Mouse (Mus musculus) neutrophil, adult 5-6 weeks (primary cell): ENCODE measurements around the gene Taar7d. TPM values are rescaled to one million over a fixed set of nuclear protein-coding genes. Genes with fewer than 3 reads are reported as not detected.
A peak's percentile ranks its signal among the peaks of the same experiment; 100 is the strongest.
"Not testable (repeated sequence)": the region's sequence is repeated elsewhere in the genome, so short reads cannot be mapped to it uniquely, and the experiment has no call there.

ENCODE experiments used
- ATAC-seq: fragments of 151-379, 151-347 bp; 2 replicates; pipeline ENCODE4 v1.8.0; 2017; ENCODE audit warnings: mild to moderate bottlenecking, moderate TSS enrichment; ENCODE audit not compliant: insufficient number of reproducible peaks, poor library complexity, low FRiP score, severe bottlenecking; ENCODE audit errors: extremely low read depth
- total RNA-seq: library from RNA; stranded (forward); fragments of 200-1000 nt; gene quantifications from 2 replicates; pipeline ENCODE4 v1.2.3, GENCODE M21; 2017

The Taar7d gene
- not detected in 2 replicates for total RNA-seq

- no peak for ATAC-seq
Measured at GRCm38 (mm10) chr10:24026922-24027321, at the start of gene Taar7d. TSS of gene Taar7d (plus strand) at chr10:24027222.

GRCm38 (mm10) chr10:23977958-23978357, 49.1 kb upstream of the Taar7d start:
- no peak for ATAC-seq

- ATAC-seq, result 0 out of 2 replicates have a peak, but pooled peaks have one; percentile 23
Measured at GRCm38 (mm10) chr10:23978901-23979705, 47.9 kb upstream of the Taar7d start.

GRCm38 (mm10) chr10:23985546-23985945, 41.5 kb upstream of the Taar7d start, which contains the start of gene Taar6:
TSS of gene Taar6 (minus strand) at chr10:23985646.
- no peak for ATAC-seq

GRCm38 (mm10) chr10:23986419-23986818, 40.6 kb upstream of the Taar7d start:
- ATAC-seq, result no peak

- ATAC-seq, result no peak
Measured at GRCm38 (mm10) chr10:23993381-23993780, 33.6 kb upstream of the Taar7d start, which contains the start of gene Taar7a. TSS of gene Taar7a (minus strand) at chr10:23993481.

GRCm38 (mm10) chr10:23999639-24000038, 27.4 kb upstream of the Taar7d start, which contains the start of gene Taar7b:
TSS of gene Taar7b (plus strand) at chr10:23999939.
- no peak for ATAC-seq

- no peak for ATAC-seq
Measured at GRCm38 (mm10) chr10:24006442-24006841, 20.6 kb upstream of the Taar7d start.

- ATAC-seq, result no peak
Measured at GRCm38 (mm10) chr10:24007034-24007433, 20.0 kb upstream of the Taar7d start.

- no peak for ATAC-seq
Measured at GRCm38 (mm10) chr10:24008143-24008542, 18.9 kb upstream of the Taar7d start.

GRCm38 (mm10) chr10:24031347-24031746, 4.3 kb downstream of the Taar7d start:
- ATAC-seq, result no peak

GRCm38 (mm10) chr10:24037314-24037713, 10.3 kb downstream of the Taar7d start, which contains the start of gene Taar7e:
TSS of gene Taar7e (plus strand) at chr10:24037614.
- ATAC-seq, result no peak

GRCm38 (mm10) chr10:24040120-24040869, 13.3 kb downstream of the Taar7d start:
- ATAC-seq, result no peak

GRCm38 (mm10) chr10:24049210-24049609, 22.2 kb downstream of the Taar7d start, which contains the start of gene Taar7f:
TSS of gene Taar7f (plus strand) at chr10:24049510.
- no peak for ATAC-seq

- ATAC-seq, result no peak
Measured at GRCm38 (mm10) chr10:24052039-24052438, 25.0 kb downstream of the Taar7d start.

GRCm38 (mm10) chr10:24058986-24059385, 32.0 kb downstream of the Taar7d start:
- no peak for ATAC-seq

- not testable (repeated sequence) for ATAC-seq
Measured at GRCm38 (mm10) chr10:24074751-24075150, 47.7 kb downstream of the Taar7d start.

GRCm38 (mm10) chr10:24076200-24076599, 49.2 kb downstream of the Taar7d start, which contains the start of gene Taar8a:
TSS of gene Taar8a (plus strand) at chr10:24076500.
- ATAC-seq, result not testable (repeated sequence)
